Mouse (Mus musculus) embryonic facial prominence, embryonic 15.5 days (tissue): ENCODE measurements around the gene Nupr1l. TPM values are rescaled to one million over a fixed set of nuclear protein-coding genes. Genes with fewer than 3 reads are reported as not detected.

Experiments used
- ATAC-seq: fragments of 200-750 bp; cut with Nextera tagmentation; 2 replicates; pipeline ENCODE4 v1.8.0; 2017; ENCODE audit warnings: low read depth, moderate TSS enrichment; ENCODE audit not compliant: insufficient number of reproducible peaks, low FRiP score, low TSS enrichment
- H3K27ac ChIP-seq: fragments of 300-500 bp; sonication (generic); replicated peaks from 2 replicates; pipeline ENCODE4 v1.5.1; 2015; ENCODE audit warnings: mild to moderate bottlenecking, inconsistent platforms
- H3K27me3 ChIP-seq: fragments of 300-500 bp; sonication (generic); 2 replicates; pipeline ENCODE4 v1.6.1; 2015; ENCODE audit warnings: inconsistent platforms
- H3K36me3 ChIP-seq: fragments of 300-500 bp; sonication (generic); 2 replicates; pipeline ENCODE4 v1.6.1; 2015; ENCODE audit warnings: mild to moderate bottlenecking, inconsistent platforms
- H3K4me1 ChIP-seq: fragments of 300-500 bp; sonication (generic); 2 replicates; pipeline ENCODE4 v1.6.1; 2015; ENCODE audit warnings: inconsistent platforms
- H3K4me2 ChIP-seq: fragments of 300-500 bp; sonication (generic); replicated peaks from 2 replicates; pipeline ENCODE4 v1.6.1; 2015; ENCODE audit warnings: mild to moderate bottlenecking, inconsistent platforms
- H3K4me3 ChIP-seq: fragments of 300-500 bp; sonication (generic); replicated peaks from 2 replicates; pipeline ENCODE4 v1.5.1; 2015; ENCODE audit warnings: mild to moderate bottlenecking, inconsistent platforms
- H3K9ac ChIP-seq: fragments of 300-500 bp; sonication (generic); 2 replicates; pipeline ENCODE4 v1.6.1; 2015; ENCODE audit warnings: inconsistent platforms
- H3K9me3 ChIP-seq: fragments of 300-500 bp; sonication (generic); replicated peaks from 2 replicates; pipeline ENCODE4 v1.6.1; 2016; ENCODE audit warnings: inconsistent platforms
- WGBS: fragments of 180-500 bp; shearing (Covaris S2); methylation state at CpG from one replicate; pipeline ENCODE4 v1.1.7; 2015; 5-methylcytosine and 5-hydroxymethylcytosine counted together
- polyA plus RNA-seq: library from polyadenylated mRNA; unstranded; fragments of >200 nt; fragmentation: Nextera tagmentation; extraction: Ambion mirVana; gene quantifications from 2 replicates; pipeline ENCODE4 v1.2.1, GENCODE M21; 2015

Gene Nupr1l
- 3.6 and 4.7 TPM in 2 replicates for polyA plus RNA-seq

GRCm38 (mm10) chr5:129908242-129908965 is at the start of gene Nupr1l:
Gene Nupr1l, plus strand, starts transcription at chr5:129908540.
- WGBS = under 1% methylated on average over 63 of the region's 63 CpGs
- peak within 1 kb of the TSS; percentile 61 for H3K9ac ChIP-seq
- peak within 1 kb of the TSS; percentile 86 for H3K4me2 ChIP-seq
- peaks cover 3% of the 10 kb centered on the region; the same call in 1 of the 2 replicates for H3K4me1 ChIP-seq
- H3K9me3 ChIP-seq = no peaks in the 10 kb centered on the region
- ATAC-seq = peak; percentile 96
- H3K27ac ChIP-seq = peak within 1 kb of the TSS; percentile 79
- H3K27me3 ChIP-seq = no peaks in the 10 kb centered on the region
- no peaks in the 10 kb centered on the region for H3K36me3 ChIP-seq
- H3K4me3 ChIP-seq = peak within 1 kb of the TSS; percentile 62

GRCm38 (mm10) chr5:129862325-129862724 is 46.0 kb upstream of the Nupr1l start:
- WGBS = 93% methylated on average over 6 of the region's 6 CpGs
- no peak for ATAC-seq
- Histone ChIP-seq H3K36me3 (peaks cover 49% of the 10 kb centered on the region), H3K4me2 (no peak overlapping the region), H3K4me1 (peaks cover 5% of the 10 kb centered on the region; the same call in 1 of the 2 replicates), H3K27ac (no peak overlapping the region), H3K4me3 (no peak overlapping the region), H3K9ac (no peak overlapping the region), H3K9me3 (no peaks in the 10 kb centered on the region), H3K27me3 (no peaks in the 10 kb centered on the region)

- H3K9ac ChIP-seq = no peak overlapping the region
- no peak for ATAC-seq
- H3K4me2 ChIP-seq = peak overlapping the region; percentile 21; the same call in 1 of the 2 replicates
- no peaks in the 10 kb centered on the region for H3K27me3 ChIP-seq
- H3K9me3 ChIP-seq = no peaks in the 10 kb centered on the region
- peaks cover 5% of the 10 kb centered on the region; the same call in 1 of the 2 replicates for H3K4me1 ChIP-seq
- no peak overlapping the region for H3K4me3 ChIP-seq
- WGBS = 9% methylated on average over 18 of the region's 18 CpGs
- peaks cover 33% of the 10 kb centered on the region for H3K36me3 ChIP-seq
- H3K27ac ChIP-seq = no peak overlapping the region
Measured at GRCm38 (mm10) chr5:129864467-129864866, 43.9 kb upstream of the Nupr1l start.

- Histone ChIP-seq H3K27me3 (no peaks in the 10 kb centered on the region), H3K36me3 (peaks cover 20% of the 10 kb centered on the region), H3K27ac (no peak overlapping the region), H3K4me1 (peaks cover 5% of the 10 kb centered on the region; the same call in 1 of the 2 replicates), H3K9me3 (no peaks in the 10 kb centered on the region), H3K9ac (no peak overlapping the region), H3K4me2 (no peak overlapping the region), H3K4me3 (no peak overlapping the region)
- no peak for ATAC-seq
- 76% methylated on average over 12 of the region's 12 CpGs for WGBS
Measured at GRCm38 (mm10) chr5:129865841-129866240, 42.5 kb upstream of the Nupr1l start.

GRCm38 (mm10) chr5:129869238-129869995 is 38.9 kb upstream of the Nupr1l start:
- no peak overlapping the region for H3K4me3 ChIP-seq
- peaks cover 2% of the 10 kb centered on the region; the same call in 1 of the 2 replicates for H3K4me1 ChIP-seq
- H3K27me3 ChIP-seq = no peaks in the 10 kb centered on the region
- no peak overlapping the region for H3K4me2 ChIP-seq
- no peak overlapping the region for H3K27ac ChIP-seq
- no peaks in the 10 kb centered on the region for H3K36me3 ChIP-seq
- no peaks in the 10 kb centered on the region for H3K9me3 ChIP-seq
- 88% methylated on average over 19 of the region's 19 CpGs for WGBS
- no peak for ATAC-seq
- H3K9ac ChIP-seq = no peak overlapping the region

GRCm38 (mm10) chr5:129871238-129871637 is 37.1 kb upstream of the Nupr1l start:
- H3K36me3 ChIP-seq = no peaks in the 10 kb centered on the region
- H3K9me3 ChIP-seq = no peaks in the 10 kb centered on the region
- no peak for ATAC-seq
- H3K4me1 ChIP-seq = no peaks in the 10 kb centered on the region
- no peak overlapping the region for H3K4me3 ChIP-seq
- H3K27ac ChIP-seq = no peak overlapping the region
- H3K27me3 ChIP-seq = no peaks in the 10 kb centered on the region
- H3K9ac ChIP-seq = no peak overlapping the region
- no peak overlapping the region for H3K4me2 ChIP-seq
- 79% methylated on average over 2 of the region's 2 CpGs for WGBS

GRCm38 (mm10) chr5:129873942-129874341 is 34.4 kb upstream of the Nupr1l start:
- no peaks in the 10 kb centered on the region for H3K27me3 ChIP-seq
- no peak overlapping the region for H3K4me3 ChIP-seq
- H3K36me3 ChIP-seq = no peaks in the 10 kb centered on the region
- ATAC-seq = no peak
- H3K27ac ChIP-seq = no peak overlapping the region
- H3K9me3 ChIP-seq = no peaks in the 10 kb centered on the region
- H3K4me1 ChIP-seq = no peaks in the 10 kb centered on the region
- no peak overlapping the region for H3K9ac ChIP-seq
- no peak overlapping the region for H3K4me2 ChIP-seq
- WGBS = 83% methylated on average over 12 of the region's 12 CpGs

GRCm38 (mm10) chr5:129875098-129875497 is 33.2 kb upstream of the Nupr1l start:
- 77% methylated on average over 11 of the region's 11 CpGs for WGBS
- Histone ChIP-seq H3K36me3 (peaks cover 3% of the 10 kb centered on the region; the same call in 1 of the 2 replicates), H3K27ac (no peak overlapping the region), H3K9me3 (no peaks in the 10 kb centered on the region), H3K9ac (no peak overlapping the region), H3K4me2 (no peak overlapping the region), H3K27me3 (no peaks in the 10 kb centered on the region), H3K4me1 (no peaks in the 10 kb centered on the region), H3K4me3 (no peak overlapping the region)
- no peak for ATAC-seq

- Histone ChIP-seq H3K4me3 (no peak overlapping the region), H3K9me3 (no peaks in the 10 kb centered on the region), H3K27me3 (no peaks in the 10 kb centered on the region), H3K9ac (no peak overlapping the region), H3K27ac (no peak overlapping the region), H3K36me3 (peaks cover 25% of the 10 kb centered on the region), H3K4me1 (no peaks in the 10 kb centered on the region), H3K4me2 (no peak overlapping the region)
- WGBS = 69% methylated on average over 9 of the region's 9 CpGs
- no peak; the same call in 1 of the 2 replicates for ATAC-seq
Measured at GRCm38 (mm10) chr5:129877731-129878455, 30.4 kb upstream of the Nupr1l start.

GRCm38 (mm10) chr5:129878946-129879345 is 29.4 kb upstream of the Nupr1l start:
- Histone ChIP-seq H3K27me3 (no peaks in the 10 kb centered on the region), H3K4me1 (no peaks in the 10 kb centered on the region), H3K4me3 (no peak overlapping the region), H3K4me2 (no peak overlapping the region), H3K9me3 (no peaks in the 10 kb centered on the region), H3K27ac (no peak overlapping the region), H3K36me3 (peaks cover 32% of the 10 kb centered on the region), H3K9ac (no peak overlapping the region)
- no peak for ATAC-seq
- WGBS = 81% methylated on average over 2 of the region's 2 CpGs

GRCm38 (mm10) chr5:129879888-129880287 is 28.5 kb upstream of the Nupr1l start:
- H3K9ac ChIP-seq = no peak overlapping the region
- H3K4me1 ChIP-seq = no peaks in the 10 kb centered on the region
- no peaks in the 10 kb centered on the region for H3K27me3 ChIP-seq
- WGBS = 75% methylated on average over 3 of the region's 3 CpGs
- ATAC-seq = no peak
- H3K4me2 ChIP-seq = no peak overlapping the region
- no peaks in the 10 kb centered on the region for H3K9me3 ChIP-seq
- H3K36me3 ChIP-seq = peaks cover 40% of the 10 kb centered on the region
- no peak overlapping the region for H3K4me3 ChIP-seq
- no peak overlapping the region for H3K27ac ChIP-seq
